Mouse (Mus musculus): ENCODE results near the gene Il23r. TPM values are rescaled to one million over a fixed set of nuclear protein-coding genes. Genes with fewer than 3 reads are reported as not detected.

The Il23r gene
- polyA plus RNA-seq (2014; fragmentation: Nextera tagmentation; extraction: Ambion mirVana), result 0.13 TPM in 1 of 2 replicates, not detected in the other

GRCm38 (mm10) chr6:67491755-67492154 is at the start of gene Il23r:
Gene Il23r (minus strand): TSS chr6:67491855.
- Histone ChIP-seq H3K36me3 (ENCODE audit: control insufficient read depth, insufficient read depth, low read length) (no peaks in the 10 kb centered on the region), H3K4me1 (ENCODE audit: control insufficient read depth, insufficient read depth, low read length) (no peaks in the 10 kb centered on the region), H3K9me3 (ENCODE audit: control insufficient read depth, low read length) (no peaks in the 10 kb centered on the region), H3K27ac (replicated peaks; ENCODE audit: low read depth, low read length) (no peak within 1 kb of the TSS), H3K4me3 (replicated peaks; ENCODE audit: low read depth, low read length) (no peak within 1 kb of the TSS), H3K9ac (replicated peaks; ENCODE audit: low read length) (no peak within 1 kb of the TSS), H3K4me2 (ENCODE audit: low read length) (no peak within 1 kb of the TSS), H3K27me3 (ENCODE audit: control insufficient read depth, insufficient read depth, low read length) (no peaks in the 10 kb centered on the region)
- ATAC-seq (ENCODE audit: low FRiP score, low TSS enrichment), result no peak
- WGBS, result 82% methylated on average over 2 of the region's 2 CpGs
- DNase-seq, result no peak

DNA sequence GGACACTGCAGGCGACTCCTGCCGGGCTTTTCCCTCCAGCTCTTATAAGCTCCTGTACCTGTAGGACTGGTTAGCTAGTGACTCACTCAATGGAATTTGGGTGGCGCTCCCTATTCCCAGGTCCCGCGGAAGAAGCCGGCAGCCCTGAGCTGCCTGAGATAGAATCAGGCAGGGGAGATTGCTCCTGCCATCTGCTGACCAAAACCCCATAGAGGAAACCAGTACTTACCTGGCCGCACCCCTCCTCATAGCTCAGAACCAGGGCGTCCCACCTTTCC is 44.1 kb upstream of the Il23r start, which contains the start of gene Tacstd2:
Gene Tacstd2, minus strand, starts transcription at position 20 of the 278 bp plus-strand sequence.
- H3K4me1 ChIP-seq (ENCODE audit: control insufficient read depth, insufficient read depth, low read length), result 0 out of 2 replicates have a peak, but pooled peaks cover 2% of the 10 kb centered on the region
- ATAC-seq (ENCODE audit: low FRiP score, low TSS enrichment) (no peak), DNase-seq (peak; percentile 3)
- H3K9me3 ChIP-seq (ENCODE audit: control insufficient read depth, low read length), result no peaks in the 10 kb centered on the region
- H3K36me3 ChIP-seq (ENCODE audit: control insufficient read depth, insufficient read depth, low read length), result no peaks in the 10 kb centered on the region
- H3K4me2 ChIP-seq (ENCODE audit: low read length), result peak within 1 kb of the TSS; percentile 70
- WGBS, result 7% methylated on average over 8 of the region's 8 CpGs
- H3K27ac ChIP-seq (replicated peaks; ENCODE audit: low read depth, low read length), result no peak within 1 kb of the TSS
- peak within 1 kb of the TSS; percentile 50 for H3K4me3 ChIP-seq (replicated peaks; ENCODE audit: low read depth, low read length)
- peaks cover 56% of the 10 kb centered on the region for H3K27me3 ChIP-seq (ENCODE audit: control insufficient read depth, insufficient read depth, low read length)
- peak within 1 kb of the TSS; percentile 42 for H3K9ac ChIP-seq (replicated peaks; ENCODE audit: low read length)

DNA sequence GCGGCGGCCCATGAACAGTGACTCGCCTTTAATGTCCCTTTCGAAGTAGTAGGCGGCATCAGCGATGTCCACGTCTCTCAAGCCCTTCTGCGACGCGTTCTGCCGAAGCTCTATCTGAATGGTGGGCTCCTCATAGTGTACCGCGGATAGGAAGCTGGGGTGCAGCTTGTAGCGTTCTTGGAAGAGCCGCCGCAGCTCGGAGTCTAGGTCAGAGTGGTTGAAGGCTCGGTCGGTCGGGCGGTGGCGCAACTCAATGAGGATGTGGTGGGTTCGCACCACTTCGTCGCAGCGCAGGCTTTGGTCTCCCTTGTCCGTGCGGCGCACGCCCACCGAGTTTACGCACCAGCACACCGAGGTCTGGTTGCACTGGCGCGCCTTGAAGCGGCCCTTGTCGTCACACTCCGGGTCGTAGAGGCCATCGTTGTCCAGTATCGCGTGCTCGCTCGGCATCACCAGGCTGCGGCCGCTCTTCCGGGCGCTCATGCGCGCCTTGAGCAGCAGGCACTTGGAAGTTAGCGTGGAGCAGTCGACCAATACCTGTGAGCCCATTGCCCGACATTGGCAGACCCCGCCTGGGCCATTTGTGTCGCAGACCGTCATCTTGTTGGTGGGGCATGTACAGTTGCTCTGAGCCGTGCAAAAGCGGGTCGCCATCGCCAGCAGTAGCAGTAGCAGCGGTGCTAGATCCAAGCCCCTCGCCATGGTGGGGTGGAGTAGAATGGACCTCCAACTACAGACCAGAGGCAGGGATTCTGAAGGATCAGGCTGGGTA is 43.5 kb upstream of the Il23r start:
- peak overlapping the region; percentile 70 for H3K4me2 ChIP-seq (ENCODE audit: low read length)
- no peak overlapping the region for H3K27ac ChIP-seq (replicated peaks; ENCODE audit: low read depth, low read length)
- ATAC-seq (ENCODE audit: low FRiP score, low TSS enrichment), result peak; percentile 53; the same call in 1 of the 2 replicates
- H3K9ac ChIP-seq (replicated peaks; ENCODE audit: low read length), result peak overlapping the region; percentile 42
- WGBS, result under 1% methylated on average over 62 of the region's 62 CpGs
- H3K27me3 ChIP-seq (ENCODE audit: control insufficient read depth, insufficient read depth, low read length), result peaks cover 56% of the 10 kb centered on the region
- H3K4me3 ChIP-seq (replicated peaks; ENCODE audit: low read depth, low read length), result peak overlapping the region; percentile 50
- no peaks in the 10 kb centered on the region for H3K36me3 ChIP-seq (ENCODE audit: control insufficient read depth, insufficient read depth, low read length)
- H3K4me1 ChIP-seq (ENCODE audit: control insufficient read depth, insufficient read depth, low read length), result 0 out of 2 replicates have a peak, but pooled peaks cover 2% of the 10 kb centered on the region
- H3K9me3 ChIP-seq (ENCODE audit: control insufficient read depth, low read length), result no peaks in the 10 kb centered on the region
- DNase-seq, result peak; percentile 65

DNA sequence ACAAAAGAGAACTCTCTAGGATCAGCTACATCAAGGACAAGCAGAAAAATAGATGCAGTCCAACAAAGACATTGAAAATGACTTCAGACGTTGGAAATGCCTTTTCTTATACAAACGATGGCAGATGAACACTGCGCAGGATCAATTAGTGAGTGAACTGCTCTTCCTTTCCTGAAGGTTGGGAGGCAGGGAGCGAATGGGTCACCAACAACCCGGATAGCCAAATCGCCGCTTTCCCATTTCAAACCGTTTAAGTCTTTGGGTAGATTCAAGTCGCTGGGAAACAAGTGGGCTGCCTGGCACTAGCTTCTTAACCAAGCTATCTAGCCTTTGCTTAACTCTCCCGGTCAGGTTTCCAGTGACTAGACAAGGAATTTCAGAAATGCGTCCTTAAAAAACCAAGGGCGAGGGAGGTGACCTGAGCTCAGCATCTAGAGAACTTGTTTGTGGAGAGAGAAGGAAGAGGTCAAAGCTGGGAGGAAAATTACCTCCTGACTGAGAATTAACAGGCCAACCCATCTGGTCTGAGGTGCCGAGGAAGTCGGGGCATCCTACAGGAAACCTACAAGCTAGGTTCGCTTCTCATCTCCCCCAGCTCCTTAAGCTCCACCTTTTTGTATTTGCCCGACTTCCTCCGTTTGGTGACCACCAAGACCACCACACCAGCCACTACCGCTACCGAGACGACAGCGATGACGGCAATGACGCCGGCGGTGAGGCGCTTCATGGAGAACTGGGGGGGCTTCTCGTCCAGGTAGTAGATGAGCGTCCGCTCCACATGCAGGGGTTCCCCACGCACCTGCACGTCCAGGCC is 42.7 kb upstream of the Il23r start:
- 0 out of 2 replicates have a peak, but pooled peaks cover 2% of the 10 kb centered on the region for H3K4me1 ChIP-seq (ENCODE audit: control insufficient read depth, insufficient read depth, low read length)
- peak overlapping the region; percentile 70 for H3K4me2 ChIP-seq (ENCODE audit: low read length)
- peaks cover 56% of the 10 kb centered on the region for H3K27me3 ChIP-seq (ENCODE audit: control insufficient read depth, insufficient read depth, low read length)
- peak overlapping the region; percentile 50 for H3K4me3 ChIP-seq (replicated peaks; ENCODE audit: low read depth, low read length)
- peak overlapping the region; percentile 42; the same call in 1 of the 2 replicates for H3K9ac ChIP-seq (replicated peaks; ENCODE audit: low read length)
- no peaks in the 10 kb centered on the region for H3K36me3 ChIP-seq (ENCODE audit: control insufficient read depth, insufficient read depth, low read length)
- no peaks in the 10 kb centered on the region for H3K9me3 ChIP-seq (ENCODE audit: control insufficient read depth, low read length)
- no peak overlapping the region for H3K27ac ChIP-seq (replicated peaks; ENCODE audit: low read depth, low read length)
- ATAC-seq (ENCODE audit: low FRiP score, low TSS enrichment) (0 out of 2 replicates have a peak, but pooled peaks have one; percentile 21), DNase-seq (peak; percentile 15)
- 10% methylated on average over 31 of the region's 31 CpGs for WGBS

GRCm38 (mm10) chr6:67532665-67533440 is 41.2 kb upstream of the Il23r start:
- peak; percentile 44 for DNase-seq
- Histone ChIP-seq H3K9me3 (ENCODE audit: control insufficient read depth, low read length) (no peaks in the 10 kb centered on the region), H3K4me2 (ENCODE audit: low read length) (peak overlapping the region; percentile 45), H3K9ac (replicated peaks; ENCODE audit: low read length) (no peak overlapping the region), H3K27ac (replicated peaks; ENCODE audit: low read depth, low read length) (no peak overlapping the region), H3K4me1 (ENCODE audit: control insufficient read depth, insufficient read depth, low read length) (0 out of 2 replicates have a peak, but pooled peaks cover 2% of the 10 kb centered on the region), H3K36me3 (ENCODE audit: control insufficient read depth, insufficient read depth, low read length) (no peaks in the 10 kb centered on the region), H3K27me3 (ENCODE audit: control insufficient read depth, insufficient read depth, low read length) (peaks cover 56% of the 10 kb centered on the region), H3K4me3 (replicated peaks; ENCODE audit: low read depth, low read length) (no peak overlapping the region; the same call in 1 of the 2 replicates)
- ATAC-seq (ENCODE audit: low FRiP score, low TSS enrichment), result no peak; the same call in 1 of the 2 replicates
- WGBS, result 10% methylated on average over 29 of the region's 29 CpGs

GRCm38 (mm10) chr6:67531822-67532162 is 40.1 kb upstream of the Il23r start:
- no peak overlapping the region for H3K4me3 ChIP-seq (replicated peaks; ENCODE audit: low read depth, low read length)
- no peaks in the 10 kb centered on the region for H3K36me3 ChIP-seq (ENCODE audit: control insufficient read depth, insufficient read depth, low read length)
- 64% methylated on average over 7 of the region's 7 CpGs for WGBS
- H3K27ac ChIP-seq (replicated peaks; ENCODE audit: low read depth, low read length), result no peak overlapping the region
- no peak for DNase-seq
- H3K9ac ChIP-seq (replicated peaks; ENCODE audit: low read length), result no peak overlapping the region
- peaks cover 54% of the 10 kb centered on the region for H3K27me3 ChIP-seq (ENCODE audit: control insufficient read depth, insufficient read depth, low read length)
- H3K4me1 ChIP-seq (ENCODE audit: control insufficient read depth, insufficient read depth, low read length), result 0 out of 2 replicates have a peak, but pooled peaks cover 2% of the 10 kb centered on the region
- H3K4me2 ChIP-seq (ENCODE audit: low read length), result no peak overlapping the region
- H3K9me3 ChIP-seq (ENCODE audit: control insufficient read depth, low read length), result no peaks in the 10 kb centered on the region
- no peak for ATAC-seq (ENCODE audit: low FRiP score, low TSS enrichment)

GRCm38 (mm10) chr6:67530992-67531821 is 39.6 kb upstream of the Il23r start:
- H3K4me3 ChIP-seq (replicated peaks; ENCODE audit: low read depth, low read length), result no peak overlapping the region
- no peak overlapping the region for H3K27ac ChIP-seq (replicated peaks; ENCODE audit: low read depth, low read length)
- DNase-seq (peak; percentile 9), ATAC-seq (ENCODE audit: low FRiP score, low TSS enrichment) (no peak)
- WGBS, result 73% methylated on average over 9 of the region's 9 CpGs
- H3K9ac ChIP-seq (replicated peaks; ENCODE audit: low read length), result no peak overlapping the region
- no peaks in the 10 kb centered on the region for H3K36me3 ChIP-seq (ENCODE audit: control insufficient read depth, insufficient read depth, low read length)
- no peaks in the 10 kb centered on the region for H3K9me3 ChIP-seq (ENCODE audit: control insufficient read depth, low read length)
- H3K4me1 ChIP-seq (ENCODE audit: control insufficient read depth, insufficient read depth, low read length), result 0 out of 2 replicates have a peak, but pooled peaks cover 2% of the 10 kb centered on the region
- no peak overlapping the region for H3K4me2 ChIP-seq (ENCODE audit: low read length)
- peaks cover 48% of the 10 kb centered on the region for H3K27me3 ChIP-seq (ENCODE audit: control insufficient read depth, insufficient read depth, low read length)
